Mouse (Mus musculus): Measurements from ENCODE around the gene Mctp1. TPM values are rescaled to one million over a fixed set of nuclear protein-coding genes. Genes with fewer than 3 reads are reported as not detected.
"Not testable (repeated sequence)": the region's sequence is repeated elsewhere in the genome, so short reads cannot be mapped to it uniquely, and the experiment has no call there.

Mctp1 gene
- polyA plus RNA-seq, 1 experiment from 2014 or later: 5.9 TPM

DNA sequence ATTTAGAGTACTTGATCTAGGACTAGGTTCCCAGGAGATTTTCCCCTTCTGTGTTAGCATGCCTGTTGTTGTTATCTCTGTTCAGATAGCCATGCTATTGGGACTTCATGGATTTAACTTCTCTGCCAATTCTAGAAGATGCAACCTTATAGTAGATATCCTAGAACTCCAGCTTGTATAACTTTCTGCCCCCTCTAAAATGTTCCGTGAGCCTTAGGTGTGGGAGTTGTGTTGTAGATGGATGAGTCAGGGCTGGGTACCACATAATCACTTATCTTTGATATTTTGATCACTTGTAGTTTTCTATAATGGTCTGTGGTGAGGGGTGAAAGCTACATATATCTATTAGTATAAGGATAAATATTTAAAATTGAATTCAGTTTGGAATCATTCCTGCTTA, 54.4 kb downstream of the Mctp1 start:
- no peak overlapping the region for H3K27ac ChIP-seq (ENCODE audit: low read length)
- no peak for ATAC-seq
- H3K4me3 ChIP-seq (replicated peaks; ENCODE audit: low read length): no peak overlapping the region
- no peak overlapping the region for H3K9ac ChIP-seq (replicated peaks; ENCODE audit: low read depth, low read length)
- H3K36me3 ChIP-seq (ENCODE audit: control insufficient read depth, insufficient read depth): no peaks in the 10 kb centered on the region
- no peak overlapping the region for H3K4me2 ChIP-seq (ENCODE audit: low read length)
- no peaks in the 10 kb centered on the region for H3K9me3 ChIP-seq (ENCODE audit: control insufficient read depth, low read length)
- H3K4me1 ChIP-seq (replicated peaks; ENCODE audit: control insufficient read depth, insufficient read depth, low read length): no peaks in the 10 kb centered on the region
- H3K27me3 ChIP-seq (replicated peaks; ENCODE audit: control insufficient read depth, insufficient read depth, low read length): no peaks in the 10 kb centered on the region
- WGBS: 100% methylated on average over 1 of the region's 1 CpGs

DNA sequence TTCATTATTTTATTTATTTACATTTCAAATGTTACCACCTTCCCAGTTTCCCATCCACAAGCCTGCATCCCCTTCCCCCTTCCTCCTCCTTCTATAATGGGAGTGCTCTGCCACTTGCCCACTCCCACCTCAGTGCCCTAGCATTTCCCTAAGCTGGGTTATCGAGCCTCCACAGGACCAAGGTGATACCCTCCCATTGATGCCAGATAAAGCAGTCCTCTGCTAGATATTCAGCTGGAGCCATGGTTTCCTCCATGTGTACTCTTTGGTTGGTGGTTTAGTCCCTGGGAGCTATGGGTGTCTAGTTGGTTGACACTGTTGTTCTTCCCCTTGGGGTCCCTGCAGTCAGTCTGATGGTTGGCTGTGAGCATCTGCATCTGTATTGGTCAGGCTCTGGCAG, 61.7 kb downstream of the Mctp1 start:
- ATAC-seq: no peak
- Histone ChIP-seq H3K4me2 (ENCODE audit: low read length) (no peak overlapping the region), H3K27me3 (replicated peaks; ENCODE audit: control insufficient read depth, insufficient read depth, low read length) (no peaks in the 10 kb centered on the region), H3K4me3 (replicated peaks; ENCODE audit: low read length) (no peak overlapping the region), H3K36me3 (ENCODE audit: control insufficient read depth, insufficient read depth) (no peaks in the 10 kb centered on the region), H3K9ac (replicated peaks; ENCODE audit: low read depth, low read length) (no peak overlapping the region), H3K4me1 (replicated peaks; ENCODE audit: control insufficient read depth, insufficient read depth, low read length) (no peaks in the 10 kb centered on the region), H3K27ac (ENCODE audit: low read length) (no peak overlapping the region), H3K9me3 (ENCODE audit: control insufficient read depth, low read length) (no peaks in the 10 kb centered on the region)
- 71% methylated on average over 1 of the region's 1 CpGs for WGBS

DNA sequence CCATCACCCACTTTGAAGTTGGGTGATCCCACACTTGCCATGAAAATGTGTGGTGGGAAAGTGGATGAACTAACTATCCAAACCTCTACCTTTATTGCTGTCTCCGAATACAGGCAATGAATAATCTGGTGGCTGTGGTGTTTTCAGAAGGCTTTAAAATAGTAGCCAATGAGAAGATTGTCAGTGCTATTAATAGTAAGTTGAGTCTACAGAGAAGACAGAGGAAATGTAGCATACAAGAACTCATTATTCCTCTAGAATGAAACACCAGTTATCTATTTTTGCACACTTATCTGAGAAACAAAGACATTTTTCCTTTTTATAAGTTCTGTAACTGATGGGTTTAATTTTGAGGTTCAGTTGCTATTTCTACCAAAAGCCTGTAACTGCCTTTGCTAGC, 63.2 kb downstream of the Mctp1 start:
- no peaks in the 10 kb centered on the region for H3K27me3 ChIP-seq (replicated peaks; ENCODE audit: control insufficient read depth, insufficient read depth, low read length)
- no peaks in the 10 kb centered on the region for H3K36me3 ChIP-seq (ENCODE audit: control insufficient read depth, insufficient read depth)
- H3K9ac ChIP-seq (replicated peaks; ENCODE audit: low read depth, low read length): no peak overlapping the region
- no peaks in the 10 kb centered on the region for H3K4me1 ChIP-seq (replicated peaks; ENCODE audit: control insufficient read depth, insufficient read depth, low read length)
- no peak overlapping the region for H3K27ac ChIP-seq (ENCODE audit: low read length)
- no peak overlapping the region for H3K4me2 ChIP-seq (ENCODE audit: low read length)
- no peak overlapping the region for H3K4me3 ChIP-seq (replicated peaks; ENCODE audit: low read length)
- no peaks in the 10 kb centered on the region for H3K9me3 ChIP-seq (ENCODE audit: control insufficient read depth, low read length)
- WGBS: 93% methylated on average over 1 of the region's 1 CpGs
- no peak for ATAC-seq

DNA sequence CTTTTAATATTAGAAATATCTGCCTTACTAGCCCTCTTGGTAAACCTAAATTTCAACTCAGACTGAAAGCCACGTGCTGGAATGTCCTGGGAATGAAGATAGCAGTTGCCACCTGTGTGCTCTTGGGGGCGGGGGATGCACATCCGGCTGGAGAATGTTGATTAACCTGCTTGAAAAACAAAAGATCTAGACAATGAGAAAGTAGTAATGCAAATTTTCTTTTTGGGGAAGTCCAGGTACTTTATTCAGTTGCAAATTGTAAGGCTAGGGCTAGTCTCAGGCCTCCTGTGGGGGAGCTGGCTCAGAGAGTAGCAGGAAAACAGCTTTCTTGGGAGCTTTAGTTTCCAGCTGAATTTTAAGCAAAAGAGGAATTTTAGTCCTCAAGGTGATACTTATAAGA, 67.2 kb downstream of the Mctp1 start:
- H3K9me3 ChIP-seq (ENCODE audit: control insufficient read depth, low read length); H3K36me3 ChIP-seq (ENCODE audit: control insufficient read depth, insufficient read depth); H3K4me1 ChIP-seq (replicated peaks; ENCODE audit: control insufficient read depth, insufficient read depth, low read length); ATAC-seq; H3K27me3 ChIP-seq (replicated peaks; ENCODE audit: control insufficient read depth, insufficient read depth, low read length); H3K4me2 ChIP-seq (ENCODE audit: low read length); H3K4me3 ChIP-seq (replicated peaks; ENCODE audit: low read length); H3K9ac ChIP-seq (replicated peaks; ENCODE audit: low read depth, low read length); H3K27ac ChIP-seq (ENCODE audit: low read length): not testable (repeated sequence)
- 84% methylated on average over 3 of the region's 3 CpGs for WGBS

DNA sequence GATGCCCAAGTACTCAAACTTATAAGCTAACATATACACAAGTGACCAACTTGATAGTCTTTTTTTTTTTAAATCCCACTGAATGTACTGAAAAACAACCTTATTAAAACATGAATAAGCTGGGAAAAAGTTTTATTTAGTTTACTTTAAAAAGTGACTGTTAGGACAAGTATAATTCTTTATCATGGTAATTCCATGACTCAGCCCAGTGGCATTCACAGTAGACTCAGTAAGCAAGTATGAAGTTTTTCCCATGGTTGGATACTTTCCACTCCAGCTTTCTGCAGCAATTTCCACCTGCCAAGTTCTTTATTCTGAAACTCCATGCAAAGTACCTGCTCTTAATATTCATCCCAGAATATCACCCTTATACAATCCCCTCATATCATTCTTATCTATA, 97.3 kb downstream of the Mctp1 start:
- no peak overlapping the region for H3K9ac ChIP-seq (replicated peaks; ENCODE audit: low read depth, low read length)
- no peak overlapping the region for H3K4me3 ChIP-seq (replicated peaks; ENCODE audit: low read length)
- H3K4me1 ChIP-seq (replicated peaks; ENCODE audit: control insufficient read depth, insufficient read depth, low read length): no peaks in the 10 kb centered on the region
- H3K4me2 ChIP-seq (ENCODE audit: low read length): no peak overlapping the region
- H3K36me3 ChIP-seq (ENCODE audit: control insufficient read depth, insufficient read depth): no peaks in the 10 kb centered on the region
- H3K9me3 ChIP-seq (ENCODE audit: control insufficient read depth, low read length): no peaks in the 10 kb centered on the region
- H3K27me3 ChIP-seq (replicated peaks; ENCODE audit: control insufficient read depth, insufficient read depth, low read length): no peaks in the 10 kb centered on the region
- no peak for ATAC-seq
- no peak overlapping the region for H3K27ac ChIP-seq (ENCODE audit: low read length)

DNA sequence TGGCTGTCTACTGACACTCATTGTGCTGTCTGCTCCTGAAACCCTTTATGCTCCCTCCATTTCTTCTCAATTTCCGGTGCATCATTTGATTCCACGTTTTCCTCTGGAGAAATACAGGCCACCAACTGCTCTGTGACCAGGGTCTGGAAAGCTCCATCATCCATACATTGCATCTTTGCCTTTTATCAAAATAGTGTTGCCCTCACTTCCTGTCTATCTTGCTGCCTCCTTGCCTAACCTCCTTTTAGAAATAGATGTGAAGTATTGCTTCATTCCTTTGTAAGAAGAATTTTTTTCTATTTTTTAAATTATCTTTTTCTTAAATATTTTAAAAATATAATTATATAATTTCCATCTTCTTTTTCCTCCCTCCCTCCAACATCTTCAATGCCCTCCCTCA, 98.7 kb downstream of the Mctp1 start:
- WGBS: 70% methylated on average over 2 of the region's 2 CpGs
- Histone ChIP-seq H3K4me3 (replicated peaks; ENCODE audit: low read length) (no peak overlapping the region), H3K4me1 (replicated peaks; ENCODE audit: control insufficient read depth, insufficient read depth, low read length) (no peaks in the 10 kb centered on the region), H3K36me3 (ENCODE audit: control insufficient read depth, insufficient read depth) (no peaks in the 10 kb centered on the region), H3K4me2 (ENCODE audit: low read length) (no peak overlapping the region), H3K9me3 (ENCODE audit: control insufficient read depth, low read length) (no peaks in the 10 kb centered on the region), H3K27me3 (replicated peaks; ENCODE audit: control insufficient read depth, insufficient read depth, low read length) (no peaks in the 10 kb centered on the region), H3K27ac (ENCODE audit: low read length) (no peak overlapping the region), H3K9ac (replicated peaks; ENCODE audit: low read depth, low read length) (no peak overlapping the region)
- no peak for ATAC-seq

DNA sequence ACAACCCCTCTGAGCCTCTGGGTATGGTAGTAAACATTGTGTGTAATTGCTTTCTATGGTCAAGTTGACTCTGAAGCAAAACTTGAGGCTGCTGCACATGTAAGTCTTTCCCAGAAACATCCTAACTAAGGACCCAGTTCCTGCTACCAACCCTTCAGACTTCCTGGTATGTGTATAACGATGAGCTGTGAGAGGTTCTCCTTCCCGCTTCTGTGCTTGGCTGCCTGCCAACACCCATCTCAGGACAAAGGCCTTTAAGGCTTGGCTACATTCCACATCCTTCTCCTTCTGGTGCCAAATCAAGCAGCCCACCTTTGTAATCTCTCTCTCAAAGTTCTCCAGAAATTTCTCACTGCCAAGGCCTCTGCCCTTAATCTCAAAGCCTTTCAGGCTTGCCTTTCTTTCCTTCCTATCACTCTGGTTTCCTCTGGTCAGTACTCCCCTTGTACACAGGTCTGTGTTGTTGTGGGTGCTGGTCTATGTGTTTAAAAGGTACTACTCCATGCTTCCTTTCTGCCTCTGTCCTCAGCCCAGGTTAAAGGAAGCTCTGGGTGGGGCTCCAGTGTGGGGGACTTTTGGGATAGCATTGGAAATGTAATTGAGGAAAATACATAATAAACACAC, 99.9 kb downstream of the Mctp1 start:
- 0% methylated on average over 2 of the region's 2 CpGs for WGBS

DNA sequence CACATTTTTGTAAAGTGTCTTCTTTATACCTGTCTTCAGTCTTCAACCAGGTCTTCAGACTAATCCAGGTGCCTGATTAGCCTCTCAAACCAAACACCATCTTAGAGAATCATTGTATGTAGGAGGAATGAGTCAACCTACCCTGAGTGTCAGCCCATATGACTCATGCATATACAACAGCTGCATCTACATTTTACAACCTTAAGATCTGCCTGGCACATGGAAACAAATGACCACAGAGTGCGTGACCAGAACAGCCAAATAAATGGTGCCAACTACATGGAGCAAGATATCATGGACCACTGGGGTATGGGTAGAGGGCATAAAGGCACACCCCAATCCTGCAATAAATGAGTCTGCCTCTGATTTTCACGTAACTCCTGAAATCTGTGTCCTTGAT, 131.6 kb downstream of the Mctp1 start:
- Histone ChIP-seq H3K4me2 (ENCODE audit: low read length) (no peak overlapping the region), H3K36me3 (ENCODE audit: control insufficient read depth, insufficient read depth) (no peaks in the 10 kb centered on the region), H3K9me3 (ENCODE audit: control insufficient read depth, low read length) (no peaks in the 10 kb centered on the region), H3K4me1 (replicated peaks; ENCODE audit: control insufficient read depth, insufficient read depth, low read length) (no peaks in the 10 kb centered on the region), H3K4me3 (replicated peaks; ENCODE audit: low read length) (no peak overlapping the region), H3K27ac (ENCODE audit: low read length) (no peak overlapping the region), H3K9ac (replicated peaks; ENCODE audit: low read depth, low read length) (no peak overlapping the region), H3K27me3 (replicated peaks; ENCODE audit: control insufficient read depth, insufficient read depth, low read length) (no peaks in the 10 kb centered on the region)
- 91% methylated on average over 2 of the region's 2 CpGs for WGBS
- no peak for ATAC-seq

More for the DNA sequence above, 99.9 kb downstream of the Mctp1 start:
- no peaks in the 10 kb centered on the region for H3K27me3 ChIP-seq (replicated peaks; ENCODE audit: control insufficient read depth, insufficient read depth, low read length)
- peak; percentile 67 for ATAC-seq
- no peak overlapping the region for H3K9ac ChIP-seq (replicated peaks; ENCODE audit: low read depth, low read length)
- H3K4me2 ChIP-seq (ENCODE audit: low read length): no peak overlapping the region
- no peaks in the 10 kb centered on the region for H3K4me1 ChIP-seq (replicated peaks; ENCODE audit: control insufficient read depth, insufficient read depth, low read length)
- no peak overlapping the region for H3K27ac ChIP-seq (ENCODE audit: low read length)
- H3K9me3 ChIP-seq (ENCODE audit: control insufficient read depth, low read length): no peaks in the 10 kb centered on the region
- H3K4me3 ChIP-seq (replicated peaks; ENCODE audit: low read length): no peak overlapping the region
- no peaks in the 10 kb centered on the region for H3K36me3 ChIP-seq (ENCODE audit: control insufficient read depth, insufficient read depth)

DNA sequence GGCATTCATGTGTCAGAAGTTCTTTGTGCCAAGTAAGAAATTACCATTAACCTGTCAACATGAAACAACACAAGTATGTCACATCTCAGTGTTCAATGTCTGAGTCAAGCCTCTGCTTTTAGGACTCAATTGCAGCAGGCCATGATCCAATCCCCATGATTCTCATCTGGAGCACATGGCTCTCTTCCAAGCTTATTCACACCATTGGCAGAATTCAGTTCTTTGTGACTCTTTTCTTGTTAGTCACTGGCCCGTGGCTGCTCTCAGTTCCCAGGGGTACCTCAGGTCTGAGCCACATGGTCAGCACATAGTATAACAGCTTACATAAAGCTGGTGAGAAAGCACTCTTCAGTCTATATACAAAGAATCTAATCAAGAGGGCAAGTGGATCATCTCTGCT, 138.8 kb downstream of the Mctp1 start:
- 0 out of 2 replicates have a peak, but pooled peaks have one; percentile 36 for ATAC-seq
- H3K4me3 ChIP-seq (replicated peaks; ENCODE audit: low read length): no peak overlapping the region
- H3K9me3 ChIP-seq (ENCODE audit: control insufficient read depth, low read length): no peaks in the 10 kb centered on the region
- H3K27ac ChIP-seq (ENCODE audit: low read length): no peak overlapping the region
- H3K4me1 ChIP-seq (replicated peaks; ENCODE audit: control insufficient read depth, insufficient read depth, low read length): no peaks in the 10 kb centered on the region
- no peak overlapping the region for H3K4me2 ChIP-seq (ENCODE audit: low read length)
- no peak overlapping the region for H3K9ac ChIP-seq (replicated peaks; ENCODE audit: low read depth, low read length)
- 23% methylated on average over 1 of the region's 1 CpGs for WGBS
- H3K27me3 ChIP-seq (replicated peaks; ENCODE audit: control insufficient read depth, insufficient read depth, low read length): no peaks in the 10 kb centered on the region
- no peaks in the 10 kb centered on the region for H3K36me3 ChIP-seq (ENCODE audit: control insufficient read depth, insufficient read depth)

DNA sequence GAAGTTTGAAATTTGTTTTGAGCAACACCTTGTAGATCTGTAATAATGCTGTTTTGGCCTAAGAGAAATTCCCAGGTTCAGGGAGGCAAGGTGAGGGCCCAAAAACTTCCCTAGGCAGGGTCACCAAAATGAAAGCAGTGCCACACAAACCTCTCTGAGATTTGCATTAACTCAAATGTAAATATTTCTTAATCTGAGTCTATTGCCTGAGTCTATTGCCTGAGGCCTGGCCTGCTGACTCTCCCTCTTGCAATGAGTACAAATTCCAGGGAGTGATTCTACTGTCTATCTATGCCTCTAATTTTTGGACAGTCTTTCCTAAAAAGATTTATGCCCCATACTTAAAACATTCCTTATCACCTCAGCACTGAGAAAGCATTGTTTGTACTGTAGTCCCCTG, 143.0 kb downstream of the Mctp1 start:
- H3K27ac ChIP-seq (ENCODE audit: low read length): no peak overlapping the region
- H3K4me1 ChIP-seq (replicated peaks; ENCODE audit: control insufficient read depth, insufficient read depth, low read length): no peaks in the 10 kb centered on the region
- no peak for ATAC-seq
- H3K4me2 ChIP-seq (ENCODE audit: low read length): no peak overlapping the region
- H3K4me3 ChIP-seq (replicated peaks; ENCODE audit: low read length): no peak overlapping the region
- no peak overlapping the region for H3K9ac ChIP-seq (replicated peaks; ENCODE audit: low read depth, low read length)
- no peaks in the 10 kb centered on the region for H3K27me3 ChIP-seq (replicated peaks; ENCODE audit: control insufficient read depth, insufficient read depth, low read length)
- no peaks in the 10 kb centered on the region for H3K9me3 ChIP-seq (ENCODE audit: control insufficient read depth, low read length)
- no peaks in the 10 kb centered on the region for H3K36me3 ChIP-seq (ENCODE audit: control insufficient read depth, insufficient read depth)

All from forebrain, embryonic 16.5 days (tissue).